Mouse (Mus musculus) inflammation-experienced regulatory T-cells, adult 6 months (primary cell): ENCODE data around the gene Dazl. TPM values are rescaled to one million over a fixed set of nuclear protein-coding genes. Genes with fewer than 3 reads are reported as not detected.
A peak's percentile ranks its signal among the peaks of the same experiment; 100 is the strongest.

Source experiments
- ATAC-seq: one replicate; pipeline ENCODE4 v1.8.0; 2017
- polyA plus RNA-seq, 3 experiments: library from polyadenylated mRNA; unstranded; fragments of 100-300 nt; shearing (Covaris generic); gene quantifications; one replicate each; pipeline ENCODE4 v1.2.1; 2017

Dazl gene
- polyA plus RNA-seq: under 1 TPM in 1 of 3 experiments, not detected in 2; 0.39 TPM

DNA sequence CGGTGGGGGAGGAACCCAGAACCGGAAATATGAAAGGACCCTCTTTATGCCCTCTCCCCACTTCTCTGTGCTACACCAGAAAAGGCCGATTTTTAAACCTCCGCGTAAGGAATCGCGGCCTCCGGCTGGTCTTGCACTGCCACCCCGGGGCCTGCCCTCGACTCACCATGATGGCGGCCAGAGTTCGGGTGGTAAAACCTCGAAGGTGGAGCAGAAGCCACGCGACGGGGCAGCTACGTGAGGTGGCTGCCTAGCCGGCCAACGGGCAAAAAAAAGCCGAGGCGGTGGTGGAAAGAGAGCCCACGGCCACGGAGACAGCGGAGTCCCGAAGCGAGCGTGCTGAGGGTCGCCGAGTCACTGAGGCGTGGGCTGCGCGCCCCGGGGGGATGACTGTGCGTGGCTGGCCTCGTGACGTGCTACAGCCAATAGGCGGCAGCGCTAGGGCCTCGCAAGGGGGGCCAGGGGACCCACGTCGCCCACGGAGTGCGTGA lies at the start of gene Dazl:
Gene Dazl (minus strand): TSS at position 396 of the 491 bp plus-strand sequence.
- ATAC-seq: no peak

DNA sequence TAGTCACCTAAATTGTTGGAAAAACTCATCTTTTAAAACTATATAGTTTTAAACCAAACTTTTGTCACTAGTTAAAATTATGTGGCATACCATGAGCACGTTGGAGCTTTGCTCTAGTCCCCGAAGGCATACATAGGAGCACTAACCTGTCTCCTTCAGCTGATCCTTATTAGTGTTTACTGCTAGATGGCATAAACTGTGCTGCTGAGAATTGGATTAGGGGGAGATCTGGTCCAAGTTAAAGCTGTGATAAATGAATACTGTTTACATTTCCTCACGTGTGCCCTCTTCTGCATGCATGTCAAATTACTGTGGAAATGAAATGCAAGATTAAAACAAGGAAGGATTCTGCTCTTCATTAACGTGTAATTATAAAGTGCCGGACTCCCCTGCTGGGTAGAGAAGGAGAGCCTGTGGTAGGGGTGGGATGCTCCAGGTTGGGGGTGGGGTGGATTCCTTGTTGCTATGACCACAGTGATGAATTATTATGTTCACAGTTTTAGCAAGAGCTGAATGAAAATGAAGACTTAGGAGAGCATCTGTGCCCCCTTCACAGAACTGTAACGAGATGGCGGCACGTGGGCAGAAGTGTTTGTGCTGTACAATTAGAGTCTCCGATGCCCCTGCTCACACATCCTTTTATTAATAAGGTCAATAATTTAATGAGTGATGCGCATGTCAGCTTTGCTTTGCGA lies 48.6 kb upstream of the Dazl start:
- no peak for ATAC-seq

DNA sequence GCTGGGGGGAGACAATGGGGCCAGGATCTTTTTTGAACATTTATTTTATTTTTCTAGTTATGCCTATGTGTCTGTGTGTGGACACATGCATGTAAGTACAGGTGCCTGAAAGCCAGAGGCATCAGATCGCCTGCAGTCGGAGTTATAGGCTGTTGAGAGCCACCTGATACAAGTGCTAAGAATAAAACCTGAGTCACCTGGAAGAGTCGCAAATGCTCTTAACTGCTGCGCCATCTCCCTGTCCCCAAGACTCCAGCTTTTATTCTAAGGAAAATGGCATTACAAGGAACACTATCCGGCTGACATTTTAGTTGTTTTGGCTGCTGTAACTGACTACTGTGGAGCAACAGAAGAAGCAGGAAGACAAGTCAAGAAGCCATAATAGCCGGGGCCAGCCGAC lies 45.5 kb upstream of the Dazl start:
- no peak for ATAC-seq

DNA sequence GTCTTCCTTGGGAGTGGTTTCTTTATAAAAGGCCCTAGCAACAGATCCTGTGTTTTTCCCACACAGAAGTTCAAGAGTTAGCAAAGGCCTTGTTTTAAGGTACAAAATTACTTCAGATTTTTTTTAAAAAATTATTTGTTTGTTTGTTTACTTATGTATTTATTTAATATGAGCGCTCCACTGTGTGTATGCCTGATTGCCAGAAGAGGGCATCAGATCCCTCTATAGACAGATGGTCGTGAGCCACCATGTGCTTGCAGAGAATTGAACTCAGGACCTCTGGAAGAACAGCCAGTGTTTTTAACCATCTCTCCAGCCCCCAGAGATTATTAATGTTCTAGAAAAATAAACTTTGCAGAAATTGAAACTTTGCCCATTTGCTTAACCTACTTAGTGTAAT lies 42.3 kb upstream of the Dazl start:
- ATAC-seq: no peak

DNA sequence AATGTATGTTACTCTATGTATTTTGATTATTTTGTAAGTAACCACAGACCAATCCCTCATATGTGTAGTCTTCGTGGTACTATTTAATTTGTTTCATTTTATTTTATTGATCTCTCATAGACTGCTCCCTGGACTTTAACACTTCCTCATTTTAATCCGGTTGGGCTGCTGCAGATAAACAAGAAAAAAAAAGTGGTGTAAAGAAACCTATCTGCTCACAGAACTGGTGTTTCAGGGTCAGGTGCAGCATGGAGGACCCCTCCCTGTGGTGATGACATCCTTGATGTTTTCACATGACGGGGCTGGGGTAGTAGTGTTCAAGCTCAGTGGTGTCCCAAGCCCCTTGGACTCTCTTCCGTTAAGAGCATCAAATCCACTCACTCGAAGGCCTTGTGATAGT lies 41.3 kb upstream of the Dazl start:
- ATAC-seq: no peak

DNA sequence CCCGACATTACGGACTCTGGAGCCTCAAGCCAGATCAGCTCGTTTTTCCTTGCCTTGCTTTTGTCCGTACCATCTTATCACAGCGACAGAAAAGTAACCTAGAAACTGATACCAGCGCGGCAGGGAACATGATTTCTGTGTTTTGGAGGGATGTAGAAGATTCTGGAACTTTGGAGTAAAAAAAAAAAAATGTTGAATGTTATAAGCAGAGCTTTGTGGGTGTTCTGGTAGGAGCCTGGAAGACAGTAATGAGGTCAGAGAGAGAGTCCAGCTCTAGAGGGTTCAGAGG lies 38.5 kb upstream of the Dazl start:
- ATAC-seq: no peak

DNA sequence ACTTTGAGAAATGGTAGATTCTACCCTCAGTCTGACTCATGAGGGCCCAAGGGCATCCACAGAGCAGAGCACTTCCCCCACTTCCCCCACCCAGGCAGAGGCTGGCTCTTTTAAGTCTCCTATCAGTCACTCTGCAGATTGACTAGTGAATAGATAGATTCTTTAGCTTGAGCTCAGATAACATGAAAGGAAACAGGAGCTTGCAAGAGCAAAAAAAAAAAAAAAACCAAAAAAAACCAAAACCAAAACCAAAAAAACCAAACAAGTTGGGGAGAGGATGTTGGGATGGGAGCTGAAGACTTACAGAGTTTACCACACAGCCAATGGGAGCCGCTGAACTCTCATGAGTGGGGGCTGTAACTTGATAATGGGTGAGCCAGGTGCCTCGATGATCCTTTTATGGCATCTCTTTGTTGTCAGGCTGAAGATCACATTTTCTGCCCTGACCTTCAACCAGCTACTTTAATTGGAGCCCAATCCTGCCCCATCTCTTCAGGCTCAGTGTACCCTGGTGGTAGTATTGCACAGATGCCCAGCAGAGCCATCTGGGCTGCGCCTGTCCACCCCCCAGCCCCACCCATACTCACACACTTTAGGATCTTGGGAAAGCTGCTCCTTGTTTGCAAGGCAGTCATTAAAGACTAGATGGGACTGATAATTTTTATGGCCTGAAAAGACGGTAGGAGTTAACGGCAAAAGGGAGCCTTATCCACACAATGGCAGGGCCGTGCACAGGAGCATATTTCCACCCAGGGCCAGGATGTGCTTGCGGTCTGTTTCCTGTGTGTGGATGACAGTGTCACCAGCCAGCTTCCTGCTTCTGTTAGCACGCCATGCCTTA lies 38.0 kb upstream of the Dazl start:
- peak; percentile 84 for ATAC-seq

DNA sequence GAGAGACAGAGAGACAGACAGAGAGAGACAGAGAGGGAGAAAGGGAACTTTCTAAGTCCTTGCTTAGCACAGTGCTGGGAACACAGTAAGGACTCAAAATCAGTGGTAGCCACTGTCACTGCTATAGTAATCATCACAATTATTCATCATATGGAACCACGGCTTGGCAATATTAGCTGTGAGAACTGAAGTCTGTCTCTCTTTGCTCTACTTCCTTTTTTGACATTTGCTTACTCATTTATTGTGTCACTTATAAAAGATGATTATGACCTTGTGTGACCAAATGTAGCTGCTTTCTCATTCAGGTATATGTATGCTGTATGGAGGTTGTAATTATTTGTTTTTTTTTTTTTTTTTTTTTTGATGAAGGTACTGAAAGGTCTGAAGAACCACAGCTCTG lies 36.8 kb upstream of the Dazl start:
- no peak for ATAC-seq

DNA sequence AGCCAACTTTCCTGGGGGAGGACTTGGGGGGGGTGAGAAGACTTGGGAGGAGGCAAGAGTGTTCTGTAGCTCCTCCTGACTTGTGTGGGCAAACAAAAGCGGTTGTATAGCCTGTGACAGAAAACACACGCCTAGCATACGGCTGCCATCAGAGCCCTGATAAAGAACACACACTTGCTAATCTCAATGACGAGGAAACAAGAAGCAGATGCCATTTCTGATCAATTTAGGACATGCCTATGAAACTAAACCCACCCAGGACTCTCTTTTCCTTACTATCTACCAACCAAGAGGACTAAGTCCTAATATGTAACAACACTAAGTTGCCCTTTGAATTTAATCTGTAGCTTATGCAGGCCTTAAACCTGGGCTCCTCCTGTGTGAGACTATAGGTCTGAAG lies 31.2 kb upstream of the Dazl start:
- ATAC-seq: no peak

DNA sequence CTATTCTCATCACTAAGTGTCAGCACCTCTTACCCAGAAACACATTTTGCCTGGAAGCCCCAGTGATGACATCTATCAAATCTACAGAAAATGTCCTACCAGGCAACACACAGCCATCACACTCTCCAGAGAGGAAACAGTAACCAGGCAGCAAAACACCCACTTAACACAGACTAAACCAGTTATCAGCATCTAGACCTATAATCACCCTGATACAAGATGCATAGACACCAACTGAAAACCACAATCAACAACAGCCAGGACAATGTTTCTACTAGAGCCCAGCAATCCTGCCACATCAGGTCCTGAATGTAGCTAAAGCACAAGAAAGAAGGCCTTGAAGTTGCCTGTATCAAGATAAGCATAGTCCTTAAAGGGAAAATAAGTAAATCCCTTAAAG lies 25.4 kb upstream of the Dazl start:
- ATAC-seq: no peak

DNA sequence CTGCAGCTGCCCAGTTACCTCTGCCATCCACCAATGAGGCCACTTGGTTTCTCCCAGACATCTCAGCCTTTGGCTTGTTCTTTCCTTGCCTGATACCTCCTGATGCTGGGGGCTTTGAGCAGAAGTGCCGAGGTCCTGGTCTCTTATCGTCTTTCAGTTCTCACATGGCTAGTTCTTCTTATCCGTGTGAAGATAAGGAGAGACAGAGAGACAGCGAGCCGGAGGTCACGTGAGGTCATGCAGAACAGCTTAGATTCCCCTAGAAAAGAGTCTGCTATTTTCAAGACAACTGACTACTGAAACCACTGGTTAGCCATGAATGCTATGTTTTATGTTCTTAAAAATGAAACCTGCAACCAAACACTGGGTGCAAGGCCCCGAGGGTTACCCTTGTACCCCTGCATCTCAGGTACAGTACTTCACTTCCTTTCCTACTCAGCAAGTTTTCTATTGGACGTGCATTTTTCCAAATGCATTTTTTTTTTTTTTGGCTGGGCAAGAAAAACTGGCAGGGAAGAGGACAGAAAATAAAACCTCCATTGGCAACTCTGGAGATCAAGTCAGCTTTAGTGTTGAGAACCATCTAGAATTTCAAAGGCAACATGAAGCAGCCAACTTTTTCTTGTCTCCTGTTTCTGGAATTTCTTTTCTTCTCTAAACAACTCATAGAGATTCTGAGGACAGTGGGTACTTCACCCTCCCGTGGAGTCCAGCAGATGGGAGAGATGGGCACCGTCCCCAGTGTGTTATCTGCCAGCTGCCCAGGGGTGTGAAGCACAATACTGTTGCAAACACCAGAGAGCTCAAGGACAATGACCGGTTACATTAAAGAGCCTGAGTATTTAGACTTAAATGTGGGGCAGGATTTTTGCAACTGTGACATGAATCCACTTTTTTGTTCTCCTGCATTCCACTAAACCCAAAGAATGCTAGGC lies 23.0 kb upstream of the Dazl start:
- ATAC-seq: no peak

DNA sequence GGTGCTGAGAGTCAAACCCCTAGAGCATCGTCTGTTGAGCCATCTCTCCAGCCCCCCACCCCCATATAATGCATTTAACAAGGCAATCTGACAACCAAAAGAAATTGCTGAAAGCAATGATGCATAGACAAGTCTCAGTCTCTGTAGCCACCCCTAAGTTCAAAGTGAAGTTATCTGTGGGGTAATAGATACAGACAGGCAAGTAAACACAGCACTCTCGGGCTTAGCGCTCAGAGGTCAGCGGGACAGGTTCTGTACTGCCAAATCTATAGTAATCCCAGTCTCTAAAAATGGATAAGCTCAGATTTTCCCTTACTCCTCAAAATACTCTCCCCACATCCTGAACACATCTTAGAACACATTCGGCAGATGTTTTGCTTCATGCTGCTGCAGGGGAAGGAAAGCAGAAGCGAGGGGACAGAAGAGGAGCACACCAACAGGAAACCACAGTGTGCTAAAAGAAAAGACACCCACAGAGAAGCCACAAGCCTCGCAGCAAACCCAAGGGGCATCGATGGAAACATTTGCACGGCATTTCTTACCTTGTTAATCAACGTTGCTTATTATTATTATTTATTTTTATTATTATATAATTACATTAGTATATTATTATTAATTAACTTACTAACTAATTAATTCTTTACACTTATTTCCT lies 16.8 kb upstream of the Dazl start:
- ATAC-seq: no peak

DNA sequence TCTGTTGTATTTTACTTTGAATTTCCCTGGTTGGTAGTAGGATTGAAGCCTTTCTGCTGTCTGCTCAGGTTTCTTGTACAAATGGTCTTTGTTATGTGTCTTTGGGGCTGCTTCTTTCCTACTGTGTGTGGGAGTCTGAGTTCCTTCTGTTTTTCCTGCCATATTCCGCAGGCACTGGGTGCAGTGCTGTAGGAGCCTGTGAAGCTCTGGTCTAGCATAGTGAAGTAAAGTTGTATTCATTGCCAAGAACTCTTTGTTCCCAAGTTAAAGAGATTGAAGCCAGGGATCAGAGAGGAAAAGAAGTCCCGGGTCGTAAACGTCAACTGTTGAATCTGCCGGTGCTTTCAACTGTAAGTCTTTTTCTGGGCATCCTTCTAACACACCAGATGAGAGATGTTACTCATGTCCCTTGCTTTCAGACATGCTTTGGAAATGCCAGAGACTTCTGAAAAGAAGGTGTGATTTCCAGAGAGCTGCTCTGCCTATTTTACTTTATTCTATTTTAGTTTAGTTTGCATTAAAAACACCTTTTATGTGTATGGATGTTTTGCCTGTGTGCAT lies 16.2 kb upstream of the Dazl start:
- no peak for ATAC-seq

DNA sequence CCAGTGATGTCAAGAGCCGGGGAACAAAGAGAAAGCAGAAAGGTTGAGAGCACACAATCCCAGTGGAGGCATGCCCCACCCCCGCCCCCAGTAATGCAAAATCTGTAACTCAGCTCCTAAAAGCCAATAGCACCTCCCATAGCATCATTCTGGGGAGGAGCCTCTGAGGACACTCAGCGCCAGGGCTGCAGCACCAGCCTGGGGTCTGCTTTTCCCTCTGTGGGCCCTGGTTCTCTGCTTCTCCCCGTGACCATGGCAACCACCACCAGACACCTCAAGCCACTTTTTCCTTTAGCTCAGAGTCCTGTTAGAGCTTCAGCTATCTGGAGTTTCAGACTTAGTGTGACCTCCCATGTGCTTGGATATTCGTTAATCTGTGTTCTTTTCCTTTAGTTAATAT lies 15.4 kb upstream of the Dazl start:
- no peak for ATAC-seq

DNA sequence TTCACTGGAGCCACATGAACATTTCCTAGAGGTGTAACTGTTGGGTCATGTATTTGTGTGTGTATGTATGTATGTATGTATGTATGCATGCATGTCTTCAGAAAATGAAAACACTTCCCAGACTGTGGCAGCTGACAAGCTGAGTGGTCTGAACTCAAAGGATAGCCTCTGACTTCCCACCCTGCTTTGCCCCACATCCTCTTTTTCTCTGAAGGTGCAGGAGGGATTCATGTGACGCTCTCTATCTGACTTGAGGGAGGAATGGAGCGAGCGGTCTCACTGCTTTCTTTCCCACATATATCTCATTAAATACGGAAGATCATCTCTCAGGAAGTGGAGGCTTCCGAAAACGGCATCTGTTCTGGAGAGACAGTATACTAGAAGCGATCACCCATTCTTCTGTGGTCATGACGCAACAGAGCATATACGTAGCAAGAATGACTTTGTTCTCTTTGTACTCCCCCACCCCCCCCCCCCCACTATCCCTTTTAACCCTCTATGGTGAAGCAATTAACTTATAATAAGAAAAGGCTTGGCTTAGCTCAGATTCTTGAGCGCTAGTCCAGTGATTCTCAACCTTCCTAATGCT lies 14.7 kb upstream of the Dazl start:
- no peak for ATAC-seq

DNA sequence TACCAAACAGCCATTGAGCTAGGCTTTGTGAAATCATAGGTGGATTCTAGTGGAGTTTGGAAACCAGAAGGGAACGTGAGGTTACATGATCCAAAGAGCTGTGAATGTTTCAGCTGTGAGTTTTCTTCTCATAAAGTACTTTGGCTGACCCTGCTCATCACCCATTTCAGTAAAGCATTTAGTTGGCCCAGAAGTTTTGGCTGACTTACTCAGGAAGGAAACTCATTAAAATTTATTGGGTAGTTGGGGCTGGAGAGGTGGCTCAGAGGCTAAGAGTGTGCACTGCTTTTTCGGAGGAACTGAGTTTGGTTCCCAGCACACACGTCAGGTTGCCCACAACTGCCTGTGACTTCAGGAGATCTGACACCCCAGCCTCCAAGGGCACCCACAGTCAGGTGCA lies 9.4 kb upstream of the Dazl start:
- ATAC-seq: no peak

DNA sequence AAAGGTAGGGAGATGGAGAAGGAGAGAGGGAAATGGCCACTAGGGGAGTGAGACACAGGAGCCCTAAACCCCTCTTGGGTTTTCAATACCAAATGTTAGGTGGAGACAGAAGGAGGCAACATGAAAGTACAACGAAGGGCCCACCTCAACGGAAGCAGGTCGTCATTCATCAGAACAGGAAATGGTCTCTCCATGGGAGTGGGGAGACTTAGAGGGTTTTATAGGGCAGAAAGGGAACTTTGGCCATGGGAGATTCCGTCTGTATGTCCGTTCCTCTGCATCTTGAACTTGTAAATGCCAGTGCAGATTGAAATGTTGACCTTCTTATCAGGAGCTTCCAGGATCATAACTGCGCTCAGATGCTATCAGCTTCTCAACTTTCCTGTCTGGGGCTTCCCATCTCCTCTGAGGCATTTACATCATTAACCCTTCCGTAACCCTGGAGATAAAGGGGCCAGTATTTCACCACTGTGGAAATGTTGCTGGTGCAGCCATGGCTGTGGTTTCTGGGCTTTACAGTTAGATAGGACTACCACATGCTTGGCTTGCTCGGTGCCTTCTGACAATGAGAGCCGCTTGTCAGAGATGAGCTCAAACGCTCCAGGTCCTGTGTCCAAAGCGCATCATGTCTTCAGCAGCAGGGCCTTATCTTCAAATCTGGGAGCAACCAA lies 6.9 kb upstream of the Dazl start:
- ATAC-seq: no peak

DNA sequence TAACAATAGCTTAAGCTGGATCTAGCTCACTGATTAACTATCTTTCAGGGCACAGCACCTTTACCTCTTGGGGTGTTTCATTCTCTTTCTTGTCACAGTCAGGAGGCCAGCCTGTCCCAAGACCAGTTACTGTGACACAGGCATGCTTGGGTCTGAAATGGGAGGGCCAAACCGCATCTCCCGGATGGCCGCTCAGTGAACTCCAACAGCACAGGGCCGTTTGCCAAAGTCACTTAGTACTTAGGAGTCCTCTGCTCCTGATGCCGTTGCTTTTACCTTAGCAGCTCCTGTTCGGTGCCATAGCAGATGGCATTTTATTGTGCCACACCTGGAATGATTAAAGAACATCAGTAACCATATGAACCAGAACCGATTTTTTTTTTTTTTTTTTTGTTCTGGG lies 5.4 kb upstream of the Dazl start:
- no peak for ATAC-seq

DNA sequence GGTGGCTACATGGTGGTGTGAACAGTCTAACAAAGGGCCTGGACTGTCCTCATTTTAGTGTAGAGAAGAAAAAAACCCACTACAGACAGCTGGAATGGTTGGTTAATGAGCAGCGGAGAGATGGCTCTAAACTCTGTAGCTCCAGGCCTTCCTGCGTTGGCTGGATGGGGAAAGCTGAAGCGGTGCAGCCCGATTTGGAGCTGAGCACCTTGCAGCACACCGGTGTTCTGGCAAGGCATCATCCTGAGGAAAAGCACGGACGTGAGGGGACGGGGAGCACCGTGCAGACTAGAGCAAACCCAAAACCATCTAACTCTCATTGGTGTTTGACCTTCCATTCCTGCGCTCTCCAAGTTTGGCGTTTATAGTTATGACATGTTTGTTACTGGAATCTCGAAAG lies 1.3 kb upstream of the Dazl start:
- no peak for ATAC-seq

DNA sequence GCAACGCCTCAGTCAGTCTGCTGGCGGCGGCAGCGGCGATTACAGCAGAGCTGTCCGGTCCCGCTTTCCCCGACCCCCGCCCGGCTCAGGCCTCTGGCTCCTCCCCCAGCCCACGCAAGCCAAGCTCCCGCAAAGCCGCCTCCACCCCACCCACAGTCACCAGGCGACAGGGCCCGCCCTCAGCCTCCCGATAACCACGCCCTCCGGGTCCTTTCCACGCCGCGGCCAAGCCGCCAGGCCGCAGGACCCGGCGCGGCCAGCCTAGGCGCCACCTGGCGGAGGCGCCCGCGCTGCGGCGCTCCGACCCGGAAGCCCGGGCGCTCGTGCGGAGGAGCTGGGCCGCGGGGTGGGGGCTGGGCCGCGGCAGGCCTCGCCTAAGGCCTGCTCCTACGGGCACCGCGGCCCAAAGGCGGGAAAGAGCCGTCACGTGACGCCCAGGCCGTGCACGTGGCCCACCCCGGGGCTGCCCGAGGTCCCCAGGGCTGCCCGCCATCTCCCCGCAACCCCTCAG lies 720 bp downstream of the Dazl start:
- peak; percentile 88 for ATAC-seq
